Mouse (Mus musculus) limb, embryonic 11.5 days (tissue): ENCODE results near the gene Htr1d. TPM values are rescaled to one million over a fixed set of nuclear protein-coding genes. Genes with fewer than 3 reads are reported as not detected.

Experiments
- ATAC-seq: fragments of 200-750 bp; cut with Nextera tagmentation; 2 replicates; pipeline ENCODE4 v1.8.0; 2017; ENCODE audit warnings: low read depth; ENCODE audit not compliant: insufficient number of reproducible peaks, low FRiP score, low TSS enrichment
- DNase-seq: peaks from one replicate; pipeline ENCODE4 v3.0.0-alpha.2; 2015; ENCODE audit warnings: low spot score
- H3K27ac ChIP-seq: fragments of 300-500 bp; sonication (generic); replicated peaks from 2 replicates; pipeline ENCODE4 v1.5.1; 2014; ENCODE audit warnings: low read depth, mild to moderate bottlenecking, low read length
- H3K27me3 ChIP-seq: fragments of 300-500 bp; sonication (generic); 2 replicates; pipeline ENCODE4 v1.6.1; 2014; ENCODE audit warnings: mild to moderate bottlenecking, low read length, mixed read lengths; ENCODE audit not compliant: control insufficient read depth, insufficient read depth
- H3K36me3 ChIP-seq: fragments of 300-500 bp; sonication (generic); 2 replicates; pipeline ENCODE4 v1.6.1; 2014; ENCODE audit warnings: mild to moderate bottlenecking, low read length, moderate library complexity, mixed read lengths; ENCODE audit not compliant: control insufficient read depth, insufficient read depth
- H3K4me1 ChIP-seq: fragments of 300-500 bp; sonication (generic); 2 replicates; pipeline ENCODE4 v1.6.1; 2014; ENCODE audit warnings: low read length, mixed read lengths; ENCODE audit not compliant: control insufficient read depth, insufficient read depth
- H3K4me2 ChIP-seq: fragments of 300-500 bp; sonication (generic); 2 replicates; pipeline ENCODE4 v1.6.1; 2014; ENCODE audit warnings: low read depth, mild to moderate bottlenecking, moderate library complexity; ENCODE audit not compliant: severe bottlenecking
- H3K4me3 ChIP-seq: fragments of 300-500 bp; sonication (generic); 2 replicates; pipeline ENCODE4 v1.5.1; 2014; ENCODE audit warnings: low read depth, low read length
- H3K9ac ChIP-seq: fragments of 300-500 bp; sonication (generic); 2 replicates; pipeline ENCODE4 v1.6.1; 2014; ENCODE audit warnings: mild to moderate bottlenecking, low read length
- H3K9me3 ChIP-seq: fragments of 300-500 bp; sonication (generic); 2 replicates; pipeline ENCODE4 v1.6.1; 2016; ENCODE audit warnings: low read length; ENCODE audit not compliant: control insufficient read depth
- WGBS: fragments of 180-500 bp; shearing (Covaris S2); extraction: QIAGEN DNeasy Blood & Tissue Kit; methylation state at CpG from one replicate; pipeline ENCODE4 v1.1.7; 2014; 5-methylcytosine and 5-hydroxymethylcytosine counted together
- polyA plus RNA-seq: library from polyadenylated mRNA; unstranded; fragments of >200 nt; fragmentation: Nextera tagmentation; extraction: Ambion mirVana; gene quantifications from 2 replicates; pipeline ENCODE4 v1.2.1, GENCODE M21; 2014

Gene Htr1d
- polyA plus RNA-seq, 1 experiment from 2014 or later: 0.15 TPM

DNA sequence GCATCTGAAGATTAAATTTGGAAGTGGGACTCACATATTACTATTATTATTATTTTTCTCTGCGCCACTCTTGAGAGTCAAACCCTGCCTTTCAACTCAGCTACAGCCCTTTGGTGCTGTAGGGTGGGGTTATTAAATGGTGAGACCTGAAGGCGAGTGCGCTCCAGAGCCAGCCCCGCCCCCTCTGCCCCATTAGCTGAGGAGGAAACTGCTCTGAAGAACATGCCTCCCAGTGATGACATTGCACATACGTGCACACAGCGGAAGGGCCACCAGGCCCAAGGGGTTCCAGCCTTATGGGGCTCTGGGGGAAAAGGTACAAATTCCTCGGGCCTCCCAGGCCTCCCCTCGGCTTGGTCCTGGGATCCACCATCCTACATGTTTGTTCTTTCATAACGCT, 7.8 kb upstream of the Htr1d start:
- DNase-seq (no peak), ATAC-seq (no peak)
- H3K4me1 ChIP-seq: no peaks in the 10 kb centered on the region
- WGBS: 86% methylated on average over 9 of the region's 9 CpGs
- no peaks in the 10 kb centered on the region for H3K36me3 ChIP-seq
- H3K9me3 ChIP-seq: no peaks in the 10 kb centered on the region
- H3K4me3 ChIP-seq: no peak overlapping the region
- H3K27me3 ChIP-seq: no peaks in the 10 kb centered on the region
- H3K27ac ChIP-seq: no peak overlapping the region
- H3K9ac ChIP-seq: no peak overlapping the region
- no peak overlapping the region for H3K4me2 ChIP-seq

DNA sequence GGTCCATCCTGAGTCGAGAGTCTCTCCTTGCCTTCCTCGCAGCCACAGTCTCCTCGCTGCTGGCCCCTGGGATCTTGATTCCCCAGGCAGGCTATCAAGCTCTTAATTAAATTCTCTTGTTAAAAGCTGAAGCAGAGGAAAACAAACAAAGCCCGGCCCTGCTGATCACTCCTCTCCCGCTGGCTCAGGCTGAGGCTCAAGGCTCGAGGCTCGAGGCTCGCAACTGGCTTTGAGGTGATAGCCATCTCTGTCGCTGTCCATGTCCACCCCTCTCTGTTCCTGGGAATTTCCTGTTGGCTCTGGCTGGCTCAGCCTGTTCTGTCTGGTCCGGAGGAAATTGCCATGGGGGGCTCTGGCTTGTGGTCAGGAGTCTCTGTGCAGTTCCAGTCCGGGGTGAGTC, 4.4 kb upstream of the Htr1d start:
- H3K9ac ChIP-seq: no peak overlapping the region
- WGBS: 16% methylated on average over 11 of the region's 11 CpGs

DNA sequence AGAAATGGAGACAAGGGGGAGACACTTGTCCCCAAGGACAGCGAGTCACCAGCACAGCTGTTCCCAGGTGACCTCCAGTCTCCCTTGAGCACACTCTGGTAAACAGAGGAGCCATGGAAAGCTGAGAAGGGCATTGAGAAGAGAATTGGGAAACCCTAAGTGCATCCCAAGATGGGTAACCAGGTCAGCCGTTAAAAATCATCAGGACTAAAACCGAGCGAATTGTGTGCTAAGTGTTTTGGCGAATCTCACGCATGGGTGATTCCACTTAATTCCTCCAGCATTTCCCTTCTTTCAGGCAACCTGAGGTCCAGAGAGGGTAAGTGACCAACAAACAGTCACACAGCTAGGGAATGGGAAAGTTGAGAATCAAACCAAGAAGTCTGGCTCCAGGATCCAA, 3.9 kb upstream of the Htr1d start:
- no peak overlapping the region for H3K9ac ChIP-seq
- WGBS: 82% methylated on average over 6 of the region's 6 CpGs
- DNase-seq: no peak
- no peak overlapping the region for H3K4me3 ChIP-seq
- H3K4me1 ChIP-seq: peaks cover 5% of the 10 kb centered on the region
- ATAC-seq: no peak
- H3K27ac ChIP-seq: no peak overlapping the region
- no peak overlapping the region for H3K4me2 ChIP-seq
- no peaks in the 10 kb centered on the region for H3K9me3 ChIP-seq
- H3K36me3 ChIP-seq: no peaks in the 10 kb centered on the region
- H3K27me3 ChIP-seq: peaks cover 13% of the 10 kb centered on the region

More for the DNA sequence above, 4.4 kb upstream of the Htr1d start:
- Histone ChIP-seq H3K36me3 (no peaks in the 10 kb centered on the region), H3K4me1 (peaks cover 1% of the 10 kb centered on the region), H3K4me2 (no peak overlapping the region), H3K27me3 (peaks cover 9% of the 10 kb centered on the region), H3K9me3 (no peaks in the 10 kb centered on the region), H3K4me3 (no peak overlapping the region), H3K27ac (no peak overlapping the region)
- ATAC-seq (no peak), DNase-seq (no peak)

- ATAC-seq (no peak), DNase-seq (peak; percentile 46)
- H3K36me3 ChIP-seq: no peaks in the 10 kb centered on the region
- WGBS: 1% methylated on average over 60 of the region's 70 CpGs
- H3K27ac ChIP-seq: no peak overlapping the region
- H3K4me2 ChIP-seq: peak overlapping the region; percentile 90
- peaks cover 11% of the 10 kb centered on the region for H3K4me1 ChIP-seq
- H3K9me3 ChIP-seq: no peaks in the 10 kb centered on the region
- H3K9ac ChIP-seq: peak overlapping the region; percentile 53
- peak overlapping the region; percentile 43 for H3K4me3 ChIP-seq
- H3K27me3 ChIP-seq: peaks cover 23% of the 10 kb centered on the region
Measured at GRCm38 (mm10) chr4:136424120-136424999, 1.0 kb downstream of the Htr1d start.

- Histone ChIP-seq H3K36me3 (no peaks in the 10 kb centered on the region), H3K9me3 (no peaks in the 10 kb centered on the region), H3K27me3 (peaks cover 23% of the 10 kb centered on the region), H3K9ac (peak overlapping the region; percentile 53; the same call in 1 of the 2 replicates), H3K27ac (no peak overlapping the region), H3K4me1 (peaks cover 11% of the 10 kb centered on the region), H3K4me2 (peak overlapping the region; percentile 90), H3K4me3 (peak overlapping the region; percentile 43)
- DNase-seq (peak; percentile 72), ATAC-seq (no peak)
- WGBS: 2% methylated on average over 15 of the region's 15 CpGs
Measured at GRCm38 (mm10) chr4:136425000-136425288, 1.6 kb downstream of the Htr1d start.

- H3K9me3 ChIP-seq: no peaks in the 10 kb centered on the region
- no peaks in the 10 kb centered on the region for H3K36me3 ChIP-seq
- H3K4me3 ChIP-seq: no peak overlapping the region
- ATAC-seq: 0 out of 2 replicates have a peak, but pooled peaks have one; percentile 26
- no peak overlapping the region for H3K9ac ChIP-seq
- no peaks in the 10 kb centered on the region for H3K27me3 ChIP-seq
- WGBS: 44% methylated on average over 11 of the region's 11 CpGs
- DNase-seq: no peak
- H3K4me2 ChIP-seq: no peak overlapping the region
- H3K4me1 ChIP-seq: 0 out of 2 replicates have a peak, but pooled peaks cover 5% of the 10 kb centered on the region
- H3K27ac ChIP-seq: no peak overlapping the region
Measured at GRCm38 (mm10) chr4:136430609-136431375, 7.5 kb downstream of the Htr1d start.

- Histone ChIP-seq H3K4me2 (no peak overlapping the region), H3K4me3 (no peak overlapping the region), H3K36me3 (no peaks in the 10 kb centered on the region), H3K4me1 (0 out of 2 replicates have a peak, but pooled peaks cover 5% of the 10 kb centered on the region), H3K27me3 (no peaks in the 10 kb centered on the region), H3K9me3 (no peaks in the 10 kb centered on the region), H3K27ac (no peak overlapping the region), H3K9ac (no peak overlapping the region)
- DNase-seq (peak; percentile 86), ATAC-seq (no peak)
- 2% methylated on average over 3 of the region's 3 CpGs for WGBS
Measured at GRCm38 (mm10) chr4:136431376-136431693, 8.0 kb downstream of the Htr1d start.

DNA sequence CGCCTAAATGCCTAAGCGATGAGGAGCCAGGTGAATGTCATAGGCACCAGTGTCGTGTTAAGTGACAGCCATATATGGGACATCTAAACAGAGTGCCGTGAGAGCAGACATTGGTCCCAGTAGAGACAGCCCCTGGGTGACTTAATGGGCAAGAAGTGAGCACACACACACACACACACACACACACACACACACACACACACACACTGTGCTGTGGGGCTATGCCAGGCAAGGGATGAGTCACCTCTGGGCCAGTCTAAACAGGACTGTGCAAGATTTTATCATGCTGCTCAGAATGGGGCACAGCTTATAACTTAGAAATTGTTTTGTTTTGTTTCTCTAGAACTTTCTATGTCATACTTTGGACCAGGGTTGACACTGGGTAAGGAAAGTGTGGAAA, 10.7 kb downstream of the Htr1d start:
- no peaks in the 10 kb centered on the region for H3K36me3 ChIP-seq
- 0 out of 2 replicates have a peak, but pooled peaks cover 5% of the 10 kb centered on the region for H3K4me1 ChIP-seq
- H3K9me3 ChIP-seq: no peaks in the 10 kb centered on the region
- H3K4me3 ChIP-seq: no peak overlapping the region
- no peak overlapping the region for H3K4me2 ChIP-seq
- 85% methylated on average over 4 of the region's 4 CpGs for WGBS
- ATAC-seq (no peak), DNase-seq (no peak)
- H3K27me3 ChIP-seq: no peaks in the 10 kb centered on the region
- H3K27ac ChIP-seq: no peak overlapping the region
- H3K9ac ChIP-seq: no peak overlapping the region
